Mouse (Mus musculus): ENCODE data around the gene Gtf3a.
"Not testable (repeated sequence)": the region's sequence is repeated elsewhere in the genome, so short reads cannot be mapped to it uniquely, and the experiment has no call there.

Gtf3a gene

GRCm38 (mm10) chr5:146931904-146932553, 16.4 kb upstream of the Gtf3a start:
- in situ Hi-C loops (cut with MseI, MboI), result no loop called here

GRCm38 (mm10) chr5:146933466-146933865, 15.0 kb upstream of the Gtf3a start:
- in situ Hi-C loops (cut with MseI, MboI), result no loop called here

DNA sequence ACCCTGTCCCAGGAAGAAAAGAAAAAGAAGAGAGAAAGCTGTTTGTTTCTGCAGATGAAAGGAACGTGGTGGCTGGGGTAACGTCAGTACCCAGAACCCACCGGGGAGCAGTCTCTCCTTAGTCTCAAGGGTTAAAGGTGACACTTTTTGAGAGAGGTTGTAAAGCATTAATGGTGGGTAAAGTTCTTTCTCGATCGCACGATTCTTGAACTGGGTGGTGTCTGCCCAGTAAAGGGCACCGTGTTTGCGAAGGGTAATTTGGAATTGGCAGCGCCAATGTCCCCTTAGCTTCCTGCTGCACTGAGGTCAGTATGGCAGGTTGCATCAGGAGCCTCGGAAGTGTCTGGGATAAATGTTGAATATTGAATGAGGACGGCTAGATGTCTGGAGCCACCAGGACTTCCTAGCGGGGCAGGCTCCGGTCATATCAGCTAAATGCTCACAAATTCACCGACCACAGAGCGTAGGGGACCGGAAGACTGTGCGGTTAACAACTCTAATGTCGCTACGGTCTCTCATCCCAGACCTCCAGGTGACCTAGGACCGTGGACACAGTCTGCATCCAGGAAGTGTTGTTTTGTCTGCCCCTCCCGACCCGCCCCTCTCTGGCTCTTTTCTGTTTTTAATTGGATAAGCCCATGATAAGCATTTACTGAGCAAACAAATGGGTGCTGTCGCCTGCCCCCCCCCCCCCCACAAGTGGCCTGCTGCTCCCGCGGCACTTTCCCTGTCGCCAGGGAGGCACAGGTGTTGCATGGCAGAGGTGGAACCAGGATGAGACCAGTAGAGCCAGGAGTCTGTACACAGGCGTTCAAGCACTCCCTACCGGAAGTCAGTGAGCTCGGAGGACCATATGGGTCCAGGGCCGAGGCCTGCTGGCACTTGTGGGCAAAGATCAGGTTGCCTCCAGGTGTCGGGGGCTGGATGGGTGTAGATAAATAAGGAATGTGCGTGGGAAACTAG, 10.6 kb upstream of the Gtf3a start:
- in situ Hi-C loops (cut with MseI, MboI), result no loop called here

GRCm38 (mm10) chr5:146939109-146939796, 9.2 kb upstream of the Gtf3a start:
- in situ Hi-C loops (cut with MseI, MboI), result no loop called here

DNA sequence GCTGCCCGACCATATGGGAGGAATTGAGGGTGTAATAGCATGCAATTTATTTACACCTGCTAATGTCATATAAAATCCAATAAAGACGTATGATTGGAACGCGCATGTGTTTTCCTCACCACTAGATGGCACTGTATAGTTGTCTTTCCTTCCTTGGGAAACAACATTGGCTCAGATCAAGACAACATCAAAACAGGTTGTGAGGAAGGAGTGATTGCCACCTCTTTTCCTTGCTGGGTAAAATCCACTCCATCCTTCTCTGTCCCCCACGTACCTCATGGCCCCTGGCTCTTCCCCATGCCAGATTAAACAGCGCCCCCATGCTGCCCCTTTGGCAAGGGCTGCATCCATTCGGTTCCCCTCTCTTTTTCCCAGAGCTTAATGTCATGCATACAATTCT, 8.2 kb upstream of the Gtf3a start:
- in situ Hi-C loops (cut with MseI, MboI), result no loop called here

DNA sequence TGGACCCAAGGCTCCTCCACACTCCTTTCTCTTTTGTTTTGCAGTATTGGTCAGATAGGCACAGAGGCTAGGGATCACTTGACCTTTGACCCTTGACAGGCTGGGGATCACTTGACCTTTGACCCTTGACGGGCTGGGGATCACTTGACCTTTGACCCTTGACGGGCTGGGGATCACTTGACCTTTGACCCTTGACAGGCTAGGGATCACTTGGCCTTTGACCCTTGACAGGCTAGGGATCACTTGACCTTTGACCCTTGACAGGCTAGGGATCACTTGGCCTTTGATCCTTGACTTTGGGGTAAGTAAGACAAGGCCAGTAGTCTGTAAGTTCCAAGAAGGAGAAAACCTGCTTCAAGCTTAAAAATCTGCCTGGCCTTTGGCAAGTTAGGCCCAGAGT, 6.5 kb upstream of the Gtf3a start:
- in situ Hi-C loops (cut with MseI, MboI), result not testable (repeated sequence)

DNA sequence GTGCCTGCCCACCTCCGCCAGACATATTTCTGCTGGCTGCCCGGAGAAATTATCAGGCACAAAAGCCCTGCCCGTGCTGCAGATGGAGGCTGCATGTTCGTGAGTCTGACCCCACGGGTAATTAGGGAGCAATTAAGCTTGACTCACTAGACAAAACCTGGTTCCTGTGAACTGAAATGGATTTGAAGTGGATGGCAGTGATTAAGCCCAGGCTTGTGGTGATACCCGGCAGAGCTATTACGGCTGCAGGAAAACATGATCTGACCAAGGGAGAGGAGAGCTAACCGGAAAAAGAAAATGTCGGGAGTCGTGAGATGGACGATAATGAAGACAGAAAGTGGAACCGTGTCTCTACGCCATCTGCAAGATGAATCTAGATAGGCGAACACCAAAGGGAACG, 5.5 kb upstream of the Gtf3a start:
- in situ Hi-C loops (cut with MseI, MboI), result no loop called here

DNA sequence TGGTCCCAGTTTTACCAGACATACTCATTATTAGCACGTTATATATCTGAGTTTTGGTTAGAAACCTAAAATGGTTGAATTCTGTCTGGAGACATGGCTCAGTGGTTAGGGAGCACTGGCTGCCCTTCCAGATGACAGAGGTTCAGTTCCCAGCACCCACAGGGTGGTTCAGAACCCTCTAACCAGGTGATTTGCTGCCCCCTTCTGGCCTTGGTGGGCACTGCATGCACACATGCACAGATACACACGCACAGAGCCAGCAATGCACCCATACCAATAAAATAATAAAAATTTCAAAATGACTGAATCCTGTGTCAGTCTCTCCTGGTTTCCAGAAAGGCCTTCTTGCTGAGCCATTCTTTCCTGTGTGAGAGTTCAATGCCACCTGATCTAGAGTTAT, 3.9 kb upstream of the Gtf3a start:
- in situ Hi-C loops (cut with MseI, MboI), result no loop called here

- in situ Hi-C loops (cut with MseI, MboI), result no loop called here
These were observed 1.8 kb upstream of the Gtf3a start for GRCm38 (mm10) chr5:146946682-146947081.

DNA sequence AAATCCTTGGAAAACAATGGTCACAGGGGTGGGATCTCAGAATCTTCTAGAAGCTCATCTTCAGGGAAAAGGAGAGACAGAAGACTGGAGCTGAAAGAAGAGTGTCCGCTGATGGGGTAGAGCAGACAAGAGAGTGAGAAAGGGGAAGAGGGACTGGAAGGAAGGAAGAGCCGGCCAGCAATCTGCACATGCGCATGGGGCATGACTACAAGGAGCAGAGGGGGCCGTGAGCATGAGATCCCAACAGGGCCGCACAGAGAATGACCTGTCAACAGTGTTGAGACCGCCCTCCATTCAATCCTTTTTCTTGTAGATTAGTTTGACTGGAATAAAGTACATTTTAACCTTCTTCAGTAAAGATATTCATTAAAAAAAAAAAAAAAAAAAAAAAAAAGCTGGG, 960 bp upstream of the Gtf3a start:
- in situ Hi-C loops (cut with MseI, MboI), result no loop called here

- in situ Hi-C loops (cut with MseI, MboI), result no loop called here
These were observed 383 bp upstream of the Gtf3a start for GRCm38 (mm10) chr5:146948041-146948507.

- in situ Hi-C loops (cut with MseI, MboI), result no loop called here
These were observed 6.1 kb downstream of the Gtf3a start for GRCm38 (mm10) chr5:146954576-146954975.

DNA sequence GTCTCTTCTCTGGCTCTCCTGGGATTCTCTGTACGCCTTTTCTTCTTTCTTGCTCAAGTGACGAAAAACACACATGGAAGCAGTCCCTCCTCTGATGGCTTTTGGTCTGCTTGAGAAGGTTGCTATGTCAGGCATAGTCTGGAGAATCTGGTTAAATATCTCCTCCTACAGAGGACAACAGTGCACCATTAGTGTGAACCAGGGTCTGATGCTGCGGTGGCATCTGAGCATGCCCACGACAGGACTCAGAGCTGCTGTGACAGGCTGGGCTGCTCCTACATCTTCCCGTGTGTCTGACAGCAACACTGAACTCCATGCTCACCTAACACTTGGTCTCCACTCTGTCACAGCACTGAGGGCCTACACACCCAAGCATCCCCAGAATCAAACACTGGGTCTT, 7.2 kb downstream of the Gtf3a start:
- in situ Hi-C loops (cut with MseI, MboI), result no loop called here

GRCm38 (mm10) chr5:146956678-146957077, 8.2 kb downstream of the Gtf3a start:
- in situ Hi-C loops (cut with MseI, MboI), result no loop called here

DNA sequence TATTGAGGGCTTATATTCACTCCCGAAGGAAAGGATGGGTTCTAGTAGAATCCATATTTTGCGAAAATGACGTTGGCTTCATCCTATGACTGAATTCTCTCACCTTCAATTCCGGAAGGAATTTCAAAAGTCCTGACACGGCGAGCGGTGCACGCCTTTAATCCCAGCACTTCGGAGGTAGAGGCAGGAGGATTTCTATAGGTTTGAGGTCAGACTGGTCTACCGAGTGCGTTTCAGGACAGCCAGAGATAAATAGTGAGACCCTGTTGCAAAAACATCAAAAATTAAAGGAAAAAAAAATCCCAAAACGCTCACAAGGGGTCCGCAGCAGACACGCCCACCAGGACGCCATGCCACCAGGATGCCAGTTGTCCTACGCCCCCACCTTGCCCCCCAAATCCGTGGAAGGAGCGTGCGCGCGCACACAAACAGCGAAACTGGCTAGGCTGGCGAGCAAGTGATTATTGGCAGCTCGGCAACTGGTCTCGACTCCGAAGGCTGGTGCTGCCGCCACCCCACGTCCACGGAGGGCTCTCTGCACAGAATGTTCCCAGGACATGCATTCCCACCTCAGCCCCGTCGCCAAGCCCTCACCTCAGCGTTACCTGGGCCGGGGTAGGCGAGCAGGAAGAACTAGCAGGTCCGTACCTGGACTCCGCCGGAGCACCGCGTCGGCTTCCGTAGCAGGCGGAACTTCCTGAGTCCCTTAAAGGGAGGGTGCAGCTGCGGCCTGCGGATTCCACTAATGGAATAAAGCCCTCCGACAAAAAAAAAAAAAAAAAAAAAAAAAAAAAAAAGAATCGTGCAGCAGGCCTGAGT, 14.9 kb downstream of the Gtf3a start, which contains the start of gene Mtif3:
TSS of gene Mtif3 (minus strand) at position 683 of the 819 bp plus-strand sequence.
- in situ Hi-C loops (cut with MseI, MboI), result no loop called here

- in situ Hi-C loops (cut with MseI, MboI), result no loop called here
These were observed 15.5 kb downstream of the Gtf3a start for GRCm38 (mm10) chr5:146963937-146964278.

GRCm38 (mm10) chr5:146968695-146969393, 20.4 kb downstream of the Gtf3a start:
- in situ Hi-C loops (cut with MseI, MboI), result no loop called here

- in situ Hi-C loops (cut with MseI, MboI), result no loop called here
These were observed 23.5 kb downstream of the Gtf3a start for GRCm38 (mm10) chr5:146971776-146972561.

DNA sequence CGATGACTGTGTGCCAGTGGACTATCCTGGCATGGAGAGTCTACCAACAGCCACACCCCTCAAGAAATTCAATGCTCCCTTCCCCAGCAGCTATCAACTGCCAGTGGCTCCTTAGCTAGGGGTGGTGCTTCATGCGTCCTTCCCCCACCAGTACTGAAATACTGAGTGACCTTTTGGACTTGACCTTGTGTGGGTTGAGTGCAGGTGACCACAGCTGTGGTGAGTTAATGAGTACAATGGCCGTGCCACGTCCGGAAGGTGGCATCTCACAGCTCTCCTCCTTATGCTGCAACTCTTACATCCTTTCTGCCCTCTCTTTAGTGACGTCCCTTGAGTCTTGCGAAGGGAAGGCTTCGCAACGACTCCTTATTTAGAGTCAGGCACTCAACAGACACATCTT, 24.9 kb downstream of the Gtf3a start:
- in situ Hi-C loops (cut with MseI, MboI), result no loop called here
